Mouse (Mus musculus) midbrain, embryonic 16.5 days (tissue): ENCODE measurements around the gene Ric1. TPM values are rescaled to one million over a fixed set of nuclear protein-coding genes. Genes with fewer than 3 reads are reported as not detected.

ENCODE experiments used
- ATAC-seq: fragments of 200-750 bp; cut with Nextera tagmentation; 2 replicates; pipeline ENCODE4 v1.8.0; 2017; ENCODE audit warnings: moderate TSS enrichment
- H3K27ac ChIP-seq: fragments of 300-500 bp; sonication (generic); 2 replicates; pipeline ENCODE4 v1.5.1; 2014; ENCODE audit warnings: mild to moderate bottlenecking, low read length, mixed read lengths
- H3K27me3 ChIP-seq: fragments of 300-500 bp; sonication (generic); 2 replicates; pipeline ENCODE4 v1.6.1; 2014; ENCODE audit warnings: low read depth, low read length, mixed read lengths; ENCODE audit not compliant: control insufficient read depth, insufficient read depth
- H3K36me3 ChIP-seq: fragments of 300-500 bp; sonication (generic); 2 replicates; pipeline ENCODE4 v1.6.1; 2014; ENCODE audit warnings: mild to moderate bottlenecking, low read length, moderate library complexity, mixed read lengths; ENCODE audit not compliant: control insufficient read depth, insufficient read depth
- H3K4me1 ChIP-seq: fragments of 300-500 bp; sonication (generic); 2 replicates; pipeline ENCODE4 v1.6.1; 2014; ENCODE audit warnings: mild to moderate bottlenecking, low read length, mixed read lengths; ENCODE audit not compliant: control insufficient read depth, insufficient read depth
- H3K4me2 ChIP-seq: fragments of 300-500 bp; sonication (generic); 2 replicates; pipeline ENCODE4 v1.6.1; 2014; ENCODE audit warnings: mild to moderate bottlenecking, low read length, mixed read lengths
- H3K4me3 ChIP-seq: fragments of 300-500 bp; sonication (generic); 2 replicates; pipeline ENCODE4 v1.5.1; 2014; ENCODE audit warnings: low read depth, mild to moderate bottlenecking, low read length, moderate library complexity, mixed read lengths
- H3K9ac ChIP-seq: fragments of 300-500 bp; sonication (generic); 2 replicates; pipeline ENCODE4 v1.6.1; 2014; ENCODE audit warnings: low read depth, low read length, mixed read lengths
- H3K9me3 ChIP-seq: fragments of 300-500 bp; sonication (generic); replicated peaks from 2 replicates; pipeline ENCODE4 v1.6.1; 2014; ENCODE audit warnings: mild to moderate bottlenecking, low read length, mixed read lengths; ENCODE audit not compliant: control insufficient read depth, poor library complexity, severe bottlenecking
- WGBS: fragments of 180-500 bp; shearing (Covaris S2); extraction: QIAGEN DNeasy Blood & Tissue Kit; methylation state at CpG from one replicate; pipeline ENCODE4 v1.1.7; 2014; 5-methylcytosine and 5-hydroxymethylcytosine counted together
- polyA plus RNA-seq: library from polyadenylated mRNA; unstranded; fragments of >200 nt; fragmentation: Nextera tagmentation; extraction: Ambion mirVana; gene quantifications from 2 replicates; pipeline ENCODE4 v1.2.1, GENCODE M21; 2015

The Ric1 gene
- polyA plus RNA-seq, 1 experiment from 2014 or later, result 12.6 TPM

DNA sequence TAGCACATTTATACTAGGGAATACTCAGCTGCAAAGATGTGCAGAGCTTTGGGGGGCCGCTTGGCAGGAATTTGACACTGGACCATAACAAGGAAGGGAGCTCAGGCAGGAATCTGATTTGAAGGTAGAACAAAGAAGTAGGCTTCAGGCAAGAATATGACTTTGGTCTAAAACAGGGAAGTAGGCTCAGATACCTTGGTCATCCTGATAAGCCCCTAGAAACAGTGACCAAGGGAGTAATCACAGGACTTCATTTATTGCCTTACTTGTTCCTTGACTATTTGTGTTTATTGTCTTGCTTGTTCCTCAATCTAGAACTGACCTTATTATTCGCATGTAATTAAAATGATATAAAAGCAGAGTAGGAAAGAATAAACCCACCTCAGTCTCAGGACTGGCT is 18.0 kb upstream of the Ric1 start:
- 95% methylated on average over 2 of the region's 2 CpGs for WGBS
- no peak for ATAC-seq
- Histone ChIP-seq H3K27ac (no peak overlapping the region), H3K36me3 (no peaks in the 10 kb centered on the region), H3K27me3 (no peaks in the 10 kb centered on the region), H3K4me1 (no peaks in the 10 kb centered on the region; the same call in 1 of the 2 replicates), H3K9me3 (no peaks in the 10 kb centered on the region), H3K4me2 (no peak overlapping the region), H3K9ac (no peak overlapping the region), H3K4me3 (no peak overlapping the region)

DNA sequence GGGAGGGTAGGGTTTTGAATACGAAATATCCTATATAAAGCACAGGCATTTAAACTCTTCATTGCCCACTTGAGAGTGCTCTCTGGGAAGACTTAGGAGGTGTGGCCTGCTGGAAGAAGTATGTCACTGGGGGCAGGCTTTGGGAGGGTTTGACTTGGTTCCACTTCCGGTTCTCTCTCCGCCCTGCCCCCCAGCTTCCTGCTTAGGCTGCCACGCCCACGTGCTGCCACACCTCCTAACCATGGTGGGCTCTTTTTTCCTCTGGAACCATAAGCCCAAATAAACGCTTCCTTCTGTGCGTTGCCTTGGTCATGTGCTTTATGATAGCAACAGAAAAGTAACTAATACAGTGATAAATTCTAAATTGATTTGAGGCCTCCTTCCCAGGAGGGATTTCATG is 16.5 kb upstream of the Ric1 start:
- H3K4me1 ChIP-seq, result no peaks in the 10 kb centered on the region; the same call in 1 of the 2 replicates
- no peak overlapping the region for H3K27ac ChIP-seq
- H3K4me2 ChIP-seq, result no peak overlapping the region
- 86% methylated on average over 7 of the region's 7 CpGs for WGBS
- H3K9me3 ChIP-seq, result no peaks in the 10 kb centered on the region
- H3K9ac ChIP-seq, result no peak overlapping the region
- no peaks in the 10 kb centered on the region for H3K27me3 ChIP-seq
- H3K4me3 ChIP-seq, result no peak overlapping the region
- ATAC-seq, result no peak
- no peaks in the 10 kb centered on the region for H3K36me3 ChIP-seq

GRCm38 (mm10) chr19:29508208-29508607 is 13.9 kb upstream of the Ric1 start:
- no peak overlapping the region for H3K4me3 ChIP-seq
- H3K27me3 ChIP-seq, result no peaks in the 10 kb centered on the region
- no peaks in the 10 kb centered on the region for H3K36me3 ChIP-seq
- no peak for ATAC-seq
- 54% methylated on average over 7 of the region's 7 CpGs for WGBS
- no peaks in the 10 kb centered on the region for H3K4me1 ChIP-seq
- H3K9me3 ChIP-seq, result no peaks in the 10 kb centered on the region
- no peak overlapping the region for H3K27ac ChIP-seq
- H3K4me2 ChIP-seq, result no peak overlapping the region
- H3K9ac ChIP-seq, result no peak overlapping the region

DNA sequence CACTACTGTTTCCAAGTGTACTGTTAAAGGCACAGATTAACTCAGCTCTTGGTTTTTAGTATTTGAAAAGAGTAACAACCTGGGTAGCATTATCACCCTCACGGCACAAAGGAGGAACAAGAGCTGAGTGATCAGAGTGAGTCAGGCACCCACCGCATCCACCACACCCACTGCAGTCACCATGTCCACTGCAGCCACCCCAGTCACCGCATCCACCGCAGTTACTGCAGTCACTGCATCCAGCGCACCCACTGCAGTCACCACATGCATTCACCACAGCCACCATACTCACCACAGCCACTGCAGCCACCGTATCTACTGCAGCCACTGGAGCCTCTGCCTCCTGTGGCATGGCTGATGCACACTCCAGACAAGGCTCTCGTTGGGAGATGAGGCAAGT is 12.2 kb upstream of the Ric1 start:
- ATAC-seq, result no peak
- Histone ChIP-seq H3K27me3 (no peaks in the 10 kb centered on the region), H3K36me3 (no peaks in the 10 kb centered on the region), H3K4me3 (no peak overlapping the region), H3K9me3 (no peaks in the 10 kb centered on the region), H3K9ac (no peak overlapping the region), H3K4me1 (no peaks in the 10 kb centered on the region), H3K4me2 (no peak overlapping the region), H3K27ac (no peak overlapping the region)
- WGBS, result 93% methylated on average over 7 of the region's 7 CpGs

- 74% methylated on average over 2 of the region's 2 CpGs for WGBS
- Histone ChIP-seq H3K4me2 (no peak overlapping the region), H3K27me3 (no peaks in the 10 kb centered on the region), H3K9ac (no peak overlapping the region), H3K9me3 (no peaks in the 10 kb centered on the region), H3K36me3 (no peaks in the 10 kb centered on the region), H3K4me1 (no peaks in the 10 kb centered on the region), H3K27ac (no peak overlapping the region), H3K4me3 (no peak overlapping the region)
- no peak for ATAC-seq
These were observed 10.3 kb upstream of the Ric1 start for GRCm38 (mm10) chr19:29511826-29512225.

GRCm38 (mm10) chr19:29513111-29513766 is 8.8 kb upstream of the Ric1 start:
- WGBS, result 54% methylated on average over 2 of the region's 2 CpGs
- no peaks in the 10 kb centered on the region for H3K27me3 ChIP-seq
- H3K4me1 ChIP-seq, result no peaks in the 10 kb centered on the region
- H3K4me2 ChIP-seq, result no peak overlapping the region
- no peak for ATAC-seq
- H3K9me3 ChIP-seq, result no peaks in the 10 kb centered on the region
- no peak overlapping the region for H3K4me3 ChIP-seq
- no peaks in the 10 kb centered on the region for H3K36me3 ChIP-seq
- H3K9ac ChIP-seq, result no peak overlapping the region
- H3K27ac ChIP-seq, result no peak overlapping the region

- Histone ChIP-seq H3K27ac (no peak overlapping the region), H3K9me3 (no peaks in the 10 kb centered on the region), H3K4me1 (no peaks in the 10 kb centered on the region), H3K9ac (no peak overlapping the region), H3K4me3 (no peak overlapping the region), H3K36me3 (no peaks in the 10 kb centered on the region), H3K27me3 (no peaks in the 10 kb centered on the region), H3K4me2 (no peak overlapping the region)
- WGBS, result 87% methylated on average over 3 of the region's 3 CpGs
- ATAC-seq, result no peak
These were observed 8.0 kb upstream of the Ric1 start for GRCm38 (mm10) chr19:29514130-29514529.

DNA sequence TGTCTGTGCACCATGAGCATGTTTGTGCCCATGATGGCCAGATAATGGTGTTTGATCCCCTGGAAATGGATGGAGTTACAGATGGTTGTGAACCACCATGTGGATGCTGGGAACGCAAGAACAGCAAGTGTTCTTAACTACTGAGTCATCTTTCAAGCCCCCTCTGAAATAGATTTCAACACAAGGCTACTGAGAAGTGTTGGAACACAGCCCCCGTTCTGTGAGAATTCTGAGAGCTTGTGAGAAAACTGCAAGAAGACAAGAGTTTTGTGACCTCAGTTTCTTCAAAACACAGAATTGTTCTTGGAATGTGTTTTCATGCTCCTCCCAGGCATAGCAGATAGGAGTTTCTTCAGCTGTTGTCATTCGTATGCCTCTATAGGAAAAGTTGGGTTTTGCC is 6.7 kb upstream of the Ric1 start:
- no peak overlapping the region for H3K27ac ChIP-seq
- H3K27me3 ChIP-seq, result no peaks in the 10 kb centered on the region
- no peak overlapping the region for H3K4me3 ChIP-seq
- H3K9me3 ChIP-seq, result no peaks in the 10 kb centered on the region
- H3K4me2 ChIP-seq, result no peak overlapping the region
- H3K4me1 ChIP-seq, result no peaks in the 10 kb centered on the region
- ATAC-seq, result no peak
- H3K9ac ChIP-seq, result no peak overlapping the region
- WGBS, result 94% methylated on average over 3 of the region's 3 CpGs
- H3K36me3 ChIP-seq, result no peaks in the 10 kb centered on the region

DNA sequence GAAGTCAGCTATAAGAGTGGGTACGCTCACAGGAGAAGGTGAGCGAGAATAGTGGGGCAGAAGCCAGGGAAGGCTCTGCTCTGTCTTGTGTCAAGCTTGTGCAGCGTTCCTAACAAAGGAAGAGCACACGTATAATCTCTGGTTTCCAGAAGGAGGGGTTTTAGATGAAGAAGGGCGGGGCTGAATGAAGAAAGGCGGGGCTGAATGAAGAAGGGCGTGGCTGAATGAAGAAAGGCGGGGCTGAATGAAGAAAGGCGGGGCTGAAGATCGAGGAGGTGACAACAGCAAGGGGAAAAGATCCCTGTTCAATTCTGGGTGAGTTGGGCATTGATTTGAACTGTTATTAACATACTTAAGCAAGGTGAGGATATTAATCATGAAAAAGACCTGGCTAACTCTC is 6.1 kb upstream of the Ric1 start:
- WGBS, result 65% methylated on average over 10 of the region's 10 CpGs
- no peak overlapping the region for H3K27ac ChIP-seq
- H3K36me3 ChIP-seq, result no peaks in the 10 kb centered on the region
- no peak for ATAC-seq
- H3K9ac ChIP-seq, result no peak overlapping the region
- no peaks in the 10 kb centered on the region for H3K9me3 ChIP-seq
- H3K4me1 ChIP-seq, result no peaks in the 10 kb centered on the region
- H3K4me2 ChIP-seq, result no peak overlapping the region
- H3K4me3 ChIP-seq, result no peak overlapping the region
- no peaks in the 10 kb centered on the region for H3K27me3 ChIP-seq
